Mouse (Mus musculus): ENCODE results near the gene Srsf12.

DNA sequence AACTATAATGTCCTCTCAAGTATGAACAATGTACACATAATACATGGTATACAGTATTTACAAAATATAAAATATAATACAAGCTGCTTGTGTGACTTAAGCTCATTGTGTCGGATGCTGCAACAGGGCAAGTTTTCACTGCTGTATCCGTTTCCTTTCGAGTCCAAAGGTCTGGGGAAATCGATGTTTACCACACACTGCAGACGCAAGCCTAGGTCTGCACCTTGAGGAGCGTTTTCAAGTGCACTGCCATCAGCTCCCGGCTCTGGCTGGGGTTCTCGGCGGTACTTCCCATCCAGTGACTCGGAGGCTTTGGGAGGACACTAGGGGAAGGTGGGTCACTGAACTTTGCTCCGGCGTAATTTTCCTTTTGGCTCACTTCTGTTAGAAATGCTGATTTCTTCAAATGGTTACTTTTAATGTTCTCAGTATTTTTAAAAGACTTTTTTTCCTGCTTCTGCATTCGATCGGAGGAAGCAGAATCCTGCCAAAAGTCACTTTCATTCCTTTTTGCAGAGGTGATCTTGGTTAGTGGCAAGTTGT is 37.1 kb downstream of the Srsf12 start:
- no peak for TF ChIP-seq MAFK (IDR thresholded peaks at IDR 0.05; ENCODE audit: insufficient read depth, low read depth, low read length)
- no peak for TF ChIP-seq ZNF384 (IDR thresholded peaks at IDR 0.05; ENCODE audit: low read depth, low read length)
